Mouse (Mus musculus) macrophage (primary cell): ENCODE measurements at regions not wholly inside any gene's neighbourhood (a gene's known extent, or its start where the extent isn't known, plus 50 kb on each side); places are given as distances from the start of the nearest gene placed in this dataset.

Experiments
- H3K27ac ChIP-seq: fragments of 350-480 bp; formaldehyde crosslinking; 2 replicates; pipeline ENCODE4 v1.9.0; 2021
- H3K36me3 ChIP-seq: fragments of 350-480 bp; formaldehyde crosslinking; 2 replicates; pipeline ENCODE4 v1.9.0; 2021; ENCODE audit errors: inconsistent target
- H3K4me3 ChIP-seq: fragments of 350-480 bp; formaldehyde crosslinking; 2 replicates; pipeline ENCODE4 v1.9.0; 2021; ENCODE audit errors: inconsistent target
- H3K79me2 ChIP-seq: fragments of 350-480 bp; formaldehyde crosslinking; 2 replicates; pipeline ENCODE4 v1.9.0; 2021; ENCODE audit errors: inconsistent target
- WGBS: methylation state at CpG from one replicate; pipeline ENCODE4 v1.1.7; 2026; ENCODE audit warnings: inconsistent platforms; ENCODE audit not compliant: missing documents; 5-methylcytosine and 5-hydroxymethylcytosine counted together

DNA sequence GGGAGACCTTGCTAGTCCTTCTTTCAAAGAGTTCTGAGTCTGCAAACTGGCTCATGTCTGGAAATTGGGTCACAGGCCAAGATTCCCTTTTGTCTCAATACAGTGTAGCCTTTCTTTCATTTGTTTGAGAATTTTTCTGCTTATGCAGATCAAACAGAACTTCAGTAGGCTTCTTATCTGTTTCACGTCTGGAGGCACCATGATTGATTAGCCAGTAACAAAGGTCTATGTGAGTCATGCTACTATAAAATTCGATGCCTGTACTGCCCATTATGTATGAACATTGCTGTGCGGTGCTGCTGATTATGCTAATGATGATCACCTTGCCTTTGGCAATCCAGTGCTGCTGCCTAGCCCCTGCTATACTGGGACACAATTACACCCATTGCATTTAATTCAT is 52.8 kb upstream of the Nyx start:
- Histone ChIP-seq H3K79me2 (no peaks in the 10 kb centered on the region), H3K27ac (no peak overlapping the region), H3K4me3 (no peak overlapping the region), H3K36me3 (no peaks in the 10 kb centered on the region)
- 87% methylated on average over 3 of the region's 3 CpGs for WGBS
